Mouse (Mus musculus): ENCODE data around the gene Psmd6. TPM values are rescaled to one million over a fixed set of nuclear protein-coding genes. Genes with fewer than 3 reads are reported as not detected.

The Psmd6 gene
- polyA plus RNA-seq, 1 experiment: 102 TPM

DNA sequence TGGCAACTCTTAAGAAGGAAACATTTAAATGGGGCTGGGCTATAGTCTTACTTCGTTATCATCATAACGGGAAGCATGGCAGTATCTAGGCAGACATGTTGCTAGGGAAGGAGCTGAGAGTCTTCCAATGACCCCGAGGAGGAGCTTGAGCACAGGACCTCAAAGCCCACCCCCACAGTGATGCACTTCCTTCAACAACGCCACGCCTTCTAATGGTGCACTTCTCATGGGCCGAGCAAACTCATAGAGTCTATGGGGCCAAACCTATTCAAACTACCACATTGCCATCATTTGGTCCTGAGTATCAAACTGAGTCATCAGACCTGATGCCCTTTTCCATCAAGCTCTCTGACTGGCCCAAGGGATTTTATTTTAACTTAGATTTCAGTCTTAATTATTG lies 30.2 kb downstream of the Psmd6 start:
- WGBS: 90% methylated on average over 6 of the region's 6 CpGs
- TF ChIP-seq POLR2A (IDR thresholded peaks at IDR 0.05; ENCODE audit: borderline replicate concordance, insufficient read depth, low read length): no peak
- TF ChIP-seq CTCF (IDR thresholded peaks at IDR 0.05; ENCODE audit: borderline replicate concordance, insufficient read depth, low read depth, low read length): no peak
- no peak for DNase-seq
- H3K27ac ChIP-seq (ENCODE audit: insufficient read depth, low read length): no peak overlapping the region
- no peaks in the 10 kb centered on the region for H3K27me3 ChIP-seq (ENCODE audit: control insufficient read depth, insufficient read depth, low read length)
- no peak overlapping the region for H3K4me3 ChIP-seq (replicated peaks; ENCODE audit: insufficient read depth, low read depth, low read length)
- no peaks in the 10 kb centered on the region for H3K4me1 ChIP-seq (ENCODE audit: control insufficient read depth, insufficient read depth, low read length)

DNA sequence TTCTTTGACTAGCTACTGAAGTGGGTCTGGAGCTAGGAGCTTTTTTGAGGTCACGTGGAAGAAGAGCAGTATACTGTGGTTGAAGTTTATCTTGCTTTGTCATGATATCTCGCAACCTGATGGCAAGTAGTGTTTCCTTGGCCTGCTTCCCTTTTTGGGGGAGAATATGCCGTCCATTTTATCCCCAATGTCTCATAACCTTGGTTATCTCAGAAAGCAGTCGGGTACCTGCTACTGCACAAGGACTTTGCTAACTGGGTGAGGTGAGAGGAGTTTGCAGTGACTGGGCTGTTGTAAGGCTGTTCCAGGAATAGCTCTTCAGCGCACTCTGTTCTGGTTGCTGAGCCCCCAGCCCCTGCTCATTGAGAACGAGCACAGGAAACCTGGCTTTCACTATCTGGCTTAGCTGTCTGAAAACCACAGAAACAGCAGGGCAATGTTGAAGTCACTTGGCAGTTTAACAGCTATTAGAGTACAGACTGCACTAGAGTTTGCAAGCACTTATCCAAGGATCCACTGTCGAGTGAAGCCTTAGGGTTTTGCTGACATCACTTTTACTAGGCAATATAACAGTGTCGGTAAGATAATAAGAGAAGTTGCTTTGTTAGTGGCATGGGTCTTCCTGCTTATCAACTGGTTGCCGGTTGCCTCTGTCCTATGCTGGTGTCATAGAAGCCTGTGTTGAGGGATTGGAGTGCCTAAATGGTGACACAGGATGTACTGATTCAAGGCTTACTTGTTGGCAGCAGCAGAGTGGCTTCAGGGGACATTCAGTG lies 32.6 kb downstream of the Psmd6 start:
- Histone ChIP-seq H3K27ac (ENCODE audit: insufficient read depth, low read length) (no peak overlapping the region), H3K4me3 (replicated peaks; ENCODE audit: insufficient read depth, low read depth, low read length) (no peak overlapping the region), H3K4me1 (ENCODE audit: control insufficient read depth, insufficient read depth, low read length) (no peaks in the 10 kb centered on the region), H3K27me3 (ENCODE audit: control insufficient read depth, insufficient read depth, low read length) (no peaks in the 10 kb centered on the region)
- TF ChIP-seq CTCF (IDR thresholded peaks at IDR 0.05; ENCODE audit: borderline replicate concordance, insufficient read depth, low read depth, low read length) (no peak), POLR2A (IDR thresholded peaks at IDR 0.05; ENCODE audit: borderline replicate concordance, insufficient read depth, low read length) (no peak)
- no peak for DNase-seq
- WGBS: 91% methylated on average over 9 of the region's 9 CpGs

DNA sequence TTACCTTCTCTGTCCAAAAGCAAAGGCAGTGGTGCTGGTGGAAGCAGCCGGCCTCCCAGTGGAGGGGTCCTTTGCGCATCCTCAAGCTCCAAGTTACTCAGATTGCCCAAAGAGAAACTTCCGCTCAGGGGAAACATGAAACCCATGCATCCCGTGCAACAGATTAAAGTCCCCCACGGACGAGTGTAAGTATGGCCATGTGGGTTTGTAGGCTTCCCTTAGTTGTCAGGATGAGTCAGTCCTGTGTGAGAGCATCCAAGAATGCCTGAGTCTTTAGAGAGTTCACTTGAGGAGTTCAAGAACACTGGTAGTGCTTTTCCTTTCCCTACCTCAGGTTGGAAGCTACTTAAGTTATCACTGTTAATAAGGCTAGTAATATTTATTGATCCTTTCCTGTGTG lies 33.4 kb downstream of the Psmd6 start:
- TF ChIP-seq POLR2A (IDR thresholded peaks at IDR 0.05; ENCODE audit: borderline replicate concordance, insufficient read depth, low read length) (no peak), CTCF (IDR thresholded peaks at IDR 0.05; ENCODE audit: borderline replicate concordance, insufficient read depth, low read depth, low read length) (no peak)

DNA sequence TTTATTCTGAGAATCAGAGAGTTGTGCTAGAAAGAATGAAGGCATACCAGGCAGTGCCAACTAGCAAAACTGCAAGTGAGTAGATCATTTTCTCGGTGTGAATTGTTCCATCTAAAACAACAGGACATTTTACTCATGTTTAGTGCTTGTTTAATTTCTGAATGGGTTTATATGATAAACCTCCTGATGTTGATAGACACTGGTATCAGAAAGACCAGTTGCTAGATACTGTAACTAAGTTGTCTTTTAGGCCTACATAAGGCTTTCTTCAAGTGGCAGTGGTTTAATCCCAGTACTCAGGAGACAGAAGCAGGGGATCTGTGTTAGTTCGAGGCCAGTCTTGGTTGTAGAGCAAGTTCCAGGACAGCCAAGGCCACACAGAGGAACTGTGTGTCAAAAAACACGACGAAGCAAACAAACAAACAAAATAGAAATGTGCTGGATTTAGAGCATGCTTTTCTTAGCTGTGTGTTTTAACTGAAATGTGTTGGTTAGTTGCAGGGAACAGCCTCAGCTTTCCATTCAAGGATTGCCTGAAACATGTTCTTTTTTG lies 34.0 kb downstream of the Psmd6 start:
- no peak for DNase-seq
- H3K27me3 ChIP-seq (ENCODE audit: control insufficient read depth, insufficient read depth, low read length): no peaks in the 10 kb centered on the region
- TF ChIP-seq CTCF (IDR thresholded peaks at IDR 0.05; ENCODE audit: borderline replicate concordance, insufficient read depth, low read depth, low read length): no peak
- no peak for TF ChIP-seq POLR2A (IDR thresholded peaks at IDR 0.05; ENCODE audit: borderline replicate concordance, insufficient read depth, low read length)
- H3K4me1 ChIP-seq (ENCODE audit: control insufficient read depth, insufficient read depth, low read length): no peaks in the 10 kb centered on the region
- H3K4me3 ChIP-seq (replicated peaks; ENCODE audit: insufficient read depth, low read depth, low read length): no peak overlapping the region
- H3K27ac ChIP-seq (ENCODE audit: insufficient read depth, low read length): no peak overlapping the region
- 82% methylated on average over 4 of the region's 4 CpGs for WGBS

More for the DNA sequence above, 33.4 kb downstream of the Psmd6 start:
- Histone ChIP-seq H3K27ac (ENCODE audit: insufficient read depth, low read length) (no peak overlapping the region), H3K27me3 (ENCODE audit: control insufficient read depth, insufficient read depth, low read length) (no peaks in the 10 kb centered on the region), H3K4me3 (replicated peaks; ENCODE audit: insufficient read depth, low read depth, low read length) (no peak overlapping the region), H3K4me1 (ENCODE audit: control insufficient read depth, insufficient read depth, low read length) (no peaks in the 10 kb centered on the region)
- 92% methylated on average over 6 of the region's 6 CpGs for WGBS
- no peak for DNase-seq

DNA sequence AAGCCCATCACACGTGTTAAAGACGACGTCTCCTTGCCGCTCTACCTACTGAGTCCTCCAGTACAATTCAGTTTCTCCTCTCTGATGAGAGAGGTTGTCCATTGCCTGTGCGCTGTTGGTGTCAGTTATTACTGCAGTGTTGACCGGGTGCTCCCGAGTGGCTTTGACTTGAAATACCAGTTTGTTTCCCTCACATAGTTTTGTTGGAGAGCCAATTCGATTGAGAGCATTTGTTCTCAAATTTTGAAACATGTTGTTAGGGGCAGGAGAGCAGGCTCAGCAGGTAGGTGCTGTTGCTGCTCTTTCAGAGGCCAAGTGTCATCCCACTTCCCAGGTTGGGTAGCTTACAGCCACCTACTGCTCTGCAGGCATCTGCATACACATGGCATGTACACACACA lies 37.0 kb downstream of the Psmd6 start:
- no peaks in the 10 kb centered on the region for H3K27me3 ChIP-seq (ENCODE audit: control insufficient read depth, insufficient read depth, low read length)
- 90% methylated on average over 8 of the region's 8 CpGs for WGBS
- TF ChIP-seq POLR2A (IDR thresholded peaks at IDR 0.05; ENCODE audit: borderline replicate concordance, insufficient read depth, low read length) (no peak), CTCF (IDR thresholded peaks at IDR 0.05; ENCODE audit: borderline replicate concordance, insufficient read depth, low read depth, low read length) (no peak)
- H3K27ac ChIP-seq (ENCODE audit: insufficient read depth, low read length): no peak overlapping the region
- H3K4me1 ChIP-seq (ENCODE audit: control insufficient read depth, insufficient read depth, low read length): no peaks in the 10 kb centered on the region
- DNase-seq: no peak
- H3K4me3 ChIP-seq (replicated peaks; ENCODE audit: insufficient read depth, low read depth, low read length): no peak overlapping the region

DNA sequence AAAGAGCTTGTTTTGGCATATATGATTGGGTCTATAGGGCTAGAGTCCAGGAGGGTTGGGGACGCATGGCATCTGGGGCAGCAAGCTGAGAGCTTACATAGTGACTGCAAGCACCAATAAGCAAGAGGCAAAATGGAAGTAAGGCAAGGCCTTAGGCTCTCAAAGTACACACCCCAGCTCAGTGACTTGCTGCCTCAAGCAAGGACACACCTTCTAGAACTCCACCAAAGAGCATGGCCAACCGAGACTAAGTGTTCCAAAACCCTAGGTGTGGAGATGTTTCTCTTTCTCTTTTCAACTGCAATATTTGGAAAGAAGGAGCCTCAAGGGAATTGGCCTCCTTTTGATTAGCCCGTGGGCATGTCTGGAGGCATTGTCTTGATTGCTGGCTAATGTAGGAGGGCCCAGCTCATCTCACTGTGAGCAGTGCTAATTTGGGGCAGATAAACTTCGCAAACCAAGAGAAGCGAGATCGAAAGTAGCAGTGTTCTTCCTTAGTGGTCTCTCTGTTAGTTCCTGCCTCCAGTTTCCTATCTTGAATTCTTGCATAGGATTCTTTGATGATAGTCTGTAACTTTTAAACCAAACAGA lies 40.1 kb downstream of the Psmd6 start:
- 87% methylated on average over 6 of the region's 6 CpGs for whole genome bisulfite sequencing
- no peak for TF ChIP-seq POLR2A (IDR thresholded peaks at IDR 0.05; ENCODE audit: borderline replicate concordance, insufficient read depth, low read length)
- no peak for TF ChIP-seq CTCF (IDR thresholded peaks at IDR 0.05; ENCODE audit: borderline replicate concordance, insufficient read depth, low read depth, low read length)
- Histone ChIP-seq H3K4me3 (replicated peaks; ENCODE audit: insufficient read depth, low read depth, low read length) (no peak overlapping the region), H3K27me3 (ENCODE audit: control insufficient read depth, insufficient read depth, low read length) (no peaks in the 10 kb centered on the region), H3K27ac (ENCODE audit: insufficient read depth, low read length) (no peak overlapping the region), H3K4me1 (ENCODE audit: control insufficient read depth, insufficient read depth, low read length) (peaks cover 5% of the 10 kb centered on the region)
- no peak for DNase-seq

DNA sequence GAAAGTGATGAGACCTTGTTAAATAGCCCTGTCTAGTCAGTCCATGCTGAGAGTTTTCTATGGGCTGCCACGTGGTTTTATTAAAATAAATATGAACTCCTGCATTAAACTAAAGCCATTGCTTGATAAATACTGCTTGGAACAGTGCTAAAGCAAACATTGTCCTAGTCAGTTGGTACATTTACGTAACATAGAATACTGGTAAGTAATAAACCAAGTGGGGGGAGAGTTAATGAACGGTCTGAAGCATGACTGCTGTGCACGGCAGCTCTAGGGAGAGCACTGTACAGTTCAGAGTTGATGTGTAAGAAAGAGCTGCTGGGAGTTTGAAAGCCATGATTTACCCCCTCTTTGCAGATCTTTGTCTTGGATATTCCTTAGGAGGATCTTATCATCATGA lies 49.3 kb downstream of the Psmd6 start:
- no peak overlapping the region for H3K4me3 ChIP-seq (replicated peaks; ENCODE audit: insufficient read depth, low read depth, low read length)
- 67% methylated on average over 4 of the region's 4 CpGs for WGBS
- no peaks in the 10 kb centered on the region for H3K27me3 ChIP-seq (ENCODE audit: control insufficient read depth, insufficient read depth, low read length)
- H3K27ac ChIP-seq (ENCODE audit: insufficient read depth, low read length): no peak overlapping the region
- H3K4me1 ChIP-seq (ENCODE audit: control insufficient read depth, insufficient read depth, low read length): peaks cover 12% of the 10 kb centered on the region
- DNase-seq: no peak
- TF ChIP-seq POLR2A (IDR thresholded peaks at IDR 0.05; ENCODE audit: borderline replicate concordance, insufficient read depth, low read length): no peak
- no peak for TF ChIP-seq CTCF (IDR thresholded peaks at IDR 0.05; ENCODE audit: borderline replicate concordance, insufficient read depth, low read depth, low read length)

Measured in cerebellum, adult 2 months (tissue).